Mouse (Mus musculus): Measurements from ENCODE around the gene Dbr1. TPM values are rescaled to one million over a fixed set of nuclear protein-coding genes. Genes with fewer than 3 reads are reported as not detected.

The Dbr1 gene
- total and polyA plus RNA-seq, 3 experiments = 33.9 to 57.5 (median 41.4) TPM

GRCm38 (mm10) chr9:99628581-99628980 lies 53.0 kb downstream of the Dbr1 start:
- H3K4me1 ChIP-seq (ENCODE audit: control insufficient read depth in 1 of 2, insufficient read depth in 2 of 2) = no peaks in the 10 kb centered on the region
- no peak overlapping the region for H3K4me2 ChIP-seq (ENCODE audit: insufficient read depth, low read depth, poor library complexity, severe bottlenecking)
- H3K27ac ChIP-seq (ENCODE audit: insufficient read depth, low read depth) = no peak overlapping the region
- H3K36me3 ChIP-seq (replicated peaks in 1 of 2; ENCODE audit: control insufficient read depth in 1 of 2, insufficient read depth in 1 of 2, low read length in 1 of 2) = no peaks in the 10 kb centered on the region
- H3K79me2 ChIP-seq (replicated peaks; ENCODE audit: control insufficient read depth, extremely low read depth, insufficient read depth, poor library complexity, severe bottlenecking) = no peaks in the 10 kb centered on the region
- no peak for DNase-seq (ENCODE audit: extremely low read depth)
- no peak overlapping the region for H3K4me3 ChIP-seq (replicated peaks in 1 of 3; ENCODE audit: low read depth in 2 of 3, low read length in 2 of 3, poor library complexity in 1 of 3)
- dilution Hi-C loops (cut with MboI; ENCODE audit: extremely low pct_ligation_motif_present, extremely low pct_unique_long_range_greater_than_20kb, low sequenced_read_pairs) = no loop called here
- no peaks in the 10 kb centered on the region for H3K27me3 ChIP-seq (replicated peaks)
- H3K9me3 ChIP-seq (replicated peaks; ENCODE audit: low read length) = no peaks in the 10 kb centered on the region
- TF ChIP-seq E2F4 (IDR thresholded peaks at IDR 0.05; ENCODE audit: insufficient replicate concordance, low read depth, low read length) = no peak
- TF ChIP-seq GABPA (IDR thresholded peaks at IDR 0.05; ENCODE audit: insufficient replicate concordance, low read depth, low read length) = no peak
- no peak for TF ChIP-seq PAX5 (IDR thresholded peaks at IDR 0.05; ENCODE audit: low read length)
- TF ChIP-seq MAX (IDR thresholded peaks at IDR 0.05; ENCODE audit: low read length) = no peak
- TF ChIP-seq POLR2AphosphoS2 (IDR thresholded peaks at IDR 0.05; ENCODE audit: low read depth, low read length) = no peak
- TF ChIP-seq ELF1 (IDR thresholded peaks at IDR 0.05; ENCODE audit: low read depth, low read length) = no peak
- no peak for TF ChIP-seq EP300 (IDR thresholded peaks at IDR 0.05; ENCODE audit: low read length)
- TF ChIP-seq SIN3A (IDR thresholded peaks at IDR 0.05; ENCODE audit: low read length) = no peak
- no peak for TF ChIP-seq SMC3 (IDR thresholded peaks at IDR 0.05; ENCODE audit: low read depth, low read length)
- no peak for TF ChIP-seq MEF2A (IDR thresholded peaks at IDR 0.05; ENCODE audit: borderline replicate concordance, low read depth, low read length)
- no peak for TF ChIP-seq RCOR1 (conservative IDR thresholded peaks at IDR 0.05; ENCODE audit: low read depth, low read length)
- TF ChIP-seq CHD1 (IDR thresholded peaks at IDR 0.05; ENCODE audit: low read depth, low read length) = no peak
- no peak for TF ChIP-seq IRF4 (IDR thresholded peaks at IDR 0.05; ENCODE audit: low read depth, low read length)
- no peak for TF ChIP-seq NELFE (IDR thresholded peaks at IDR 0.05; ENCODE audit: low read depth, low read length)
- TF ChIP-seq MAZ (IDR thresholded peaks at IDR 0.05; ENCODE audit: low read depth, low read length) = no peak
- in situ Hi-C loops (cut with MboI; ENCODE audit: low pct_ligation_motif_present, low pct_unique_long_range_greater_than_20kb, low sequenced_read_pairs) = no loop called here
- H3K9ac ChIP-seq (ENCODE audit: insufficient read depth, low read depth) = no peak overlapping the region

DNA sequence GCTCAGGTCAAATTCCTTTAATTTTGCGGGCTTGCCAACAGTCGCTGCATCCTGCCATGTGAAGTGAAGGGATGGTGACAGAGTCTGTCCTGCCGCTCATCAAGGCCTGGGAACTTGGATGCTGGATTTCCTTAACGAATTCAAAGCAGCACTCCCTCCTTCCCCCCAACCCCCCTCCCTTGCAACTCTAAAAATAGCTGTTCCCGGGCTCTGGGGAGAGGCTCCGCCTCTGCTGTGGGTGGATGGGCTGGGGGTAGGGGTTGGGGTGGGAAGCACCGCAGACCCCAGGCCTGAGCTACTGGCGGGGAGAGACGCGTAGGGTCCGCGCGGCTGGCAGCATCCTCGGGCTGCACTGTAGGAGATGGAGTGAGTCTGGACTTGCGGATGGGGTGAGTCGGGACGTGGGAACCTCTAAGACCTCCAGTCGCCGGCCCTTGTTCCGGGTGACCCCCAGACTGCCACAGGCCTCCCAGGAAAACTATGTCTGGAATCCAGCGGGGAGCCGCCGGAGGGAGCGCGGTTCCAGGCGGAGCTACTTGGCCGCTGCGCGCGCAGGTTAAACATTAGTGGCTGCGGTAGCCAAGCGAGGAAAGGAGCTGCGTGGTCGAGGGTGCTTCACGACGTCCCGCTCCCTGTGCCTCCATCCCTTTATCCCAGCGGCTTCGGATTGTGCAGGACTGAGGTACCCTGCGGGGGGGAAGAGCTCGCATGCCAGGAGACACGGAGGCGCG lies 53.8 kb downstream of the Dbr1 start, which contains the start of gene Dzip1l:
Gene Dzip1l, plus strand, starts transcription at position 216 of the 731 bp plus-strand sequence.
- Histone ChIP-seq H3K27me3 (replicated peaks) (no peaks in the 10 kb centered on the region), H3K27ac (ENCODE audit: insufficient read depth, low read depth) (no peak within 1 kb of the TSS), H3K4me2 (ENCODE audit: insufficient read depth, low read depth, poor library complexity, severe bottlenecking) (no peak within 1 kb of the TSS), H3K9ac (ENCODE audit: insufficient read depth, low read depth) (no peak within 1 kb of the TSS), H3K9me3 (replicated peaks; ENCODE audit: low read length) (no peaks in the 10 kb centered on the region), H3K79me2 (replicated peaks; ENCODE audit: control insufficient read depth, extremely low read depth, insufficient read depth, poor library complexity, severe bottlenecking) (no peaks in the 10 kb centered on the region), H3K4me1 (ENCODE audit: control insufficient read depth in 1 of 2, insufficient read depth in 2 of 2) (no peaks in the 10 kb centered on the region), H3K36me3 (replicated peaks in 1 of 2; ENCODE audit: control insufficient read depth in 1 of 2, insufficient read depth in 1 of 2, low read length in 1 of 2) (no peaks in the 10 kb centered on the region), H3K4me3 (replicated peaks in 1 of 3; ENCODE audit: low read depth in 2 of 3, low read length in 2 of 3, poor library complexity in 1 of 3) (no peak within 1 kb of the TSS)
- no peak for TF ChIP-seq PAX5 (IDR thresholded peaks at IDR 0.05; ENCODE audit: low read length)
- no peak for TF ChIP-seq JUN (IDR thresholded peaks at IDR 0.05; ENCODE audit: insufficient read depth, low read depth, low read length)
- TF ChIP-seq GABPA (IDR thresholded peaks at IDR 0.05; ENCODE audit: insufficient replicate concordance, low read depth, low read length) = no peak
- TF ChIP-seq IRF4 (IDR thresholded peaks at IDR 0.05; ENCODE audit: low read depth, low read length) = no peak
- dilution Hi-C loops (cut with MboI; ENCODE audit: extremely low pct_ligation_motif_present, extremely low pct_unique_long_range_greater_than_20kb, low sequenced_read_pairs) = no loop called here
- in situ Hi-C loops (cut with MboI; ENCODE audit: low pct_ligation_motif_present, low pct_unique_long_range_greater_than_20kb, low sequenced_read_pairs) = no loop called here
- no peak for DNase-seq (ENCODE audit: extremely low read depth)
